Mouse (Mus musculus): Measurements from ENCODE around the gene Enc1. TPM values are rescaled to one million over a fixed set of nuclear protein-coding genes. Genes with fewer than 3 reads are reported as not detected.

Gene Enc1
- polyA plus RNA-seq, 1 experiment from 2014 or later: 18.4 TPM

- WGBS: 90% methylated on average over 3 of the region's 3 CpGs
- Histone ChIP-seq H3K9ac (ENCODE audit: low read length) (no peak overlapping the region), H3K4me2 (no peak overlapping the region)
These were observed 20.9 kb upstream of the Enc1 start for GRCm38 (mm10) chr13:97220022-97220421.

GRCm38 (mm10) chr13:97223856-97224255 is 17.0 kb upstream of the Enc1 start:
- H3K4me1 ChIP-seq (ENCODE audit: control insufficient read depth, insufficient read depth, low read length): no peaks in the 10 kb centered on the region
- H3K4me2 ChIP-seq: no peak overlapping the region
- no peak overlapping the region for H3K4me3 ChIP-seq (ENCODE audit: low read depth, low read length)
- DNase-seq (ENCODE audit: low spot score, missing footprints) (no peak), ATAC-seq (ENCODE audit: low FRiP score) (no peak)
- WGBS: 90% methylated on average over 8 of the region's 8 CpGs
- H3K27ac ChIP-seq (ENCODE audit: low read depth, low read length): no peak overlapping the region
- H3K27me3 ChIP-seq (ENCODE audit: control insufficient read depth, insufficient read depth, low read length): no peaks in the 10 kb centered on the region
- H3K36me3 ChIP-seq (ENCODE audit: control insufficient read depth, insufficient read depth, low read length): no peaks in the 10 kb centered on the region
- no peaks in the 10 kb centered on the region for H3K9me3 ChIP-seq (ENCODE audit: control insufficient read depth, low read length)
- H3K9ac ChIP-seq (ENCODE audit: low read length): no peak overlapping the region

More at GRCm38 (mm10) chr13:97220022-97220421, 20.9 kb upstream of the Enc1 start:
- no peaks in the 10 kb centered on the region for H3K4me1 ChIP-seq (ENCODE audit: control insufficient read depth, insufficient read depth, low read length)
- ATAC-seq (ENCODE audit: low FRiP score) (no peak), DNase-seq (ENCODE audit: low spot score, missing footprints) (no peak)
- no peaks in the 10 kb centered on the region for H3K9me3 ChIP-seq (ENCODE audit: control insufficient read depth, low read length)
- no peaks in the 10 kb centered on the region for H3K27me3 ChIP-seq (ENCODE audit: control insufficient read depth, insufficient read depth, low read length)
- no peak overlapping the region for H3K4me3 ChIP-seq (ENCODE audit: low read depth, low read length)
- H3K27ac ChIP-seq (ENCODE audit: low read depth, low read length): no peak overlapping the region
- H3K36me3 ChIP-seq (ENCODE audit: control insufficient read depth, insufficient read depth, low read length): no peaks in the 10 kb centered on the region

- Histone ChIP-seq H3K9ac (ENCODE audit: low read length) (no peak overlapping the region), H3K27ac (ENCODE audit: low read depth, low read length) (no peak overlapping the region), H3K27me3 (ENCODE audit: control insufficient read depth, insufficient read depth, low read length) (no peaks in the 10 kb centered on the region), H3K9me3 (ENCODE audit: control insufficient read depth, low read length) (no peaks in the 10 kb centered on the region), H3K4me3 (ENCODE audit: low read depth, low read length) (no peak overlapping the region), H3K4me1 (ENCODE audit: control insufficient read depth, insufficient read depth, low read length) (no peaks in the 10 kb centered on the region), H3K4me2 (no peak overlapping the region), H3K36me3 (ENCODE audit: control insufficient read depth, insufficient read depth, low read length) (no peaks in the 10 kb centered on the region)
- DNase-seq (ENCODE audit: low spot score, missing footprints) (no peak), ATAC-seq (ENCODE audit: low FRiP score) (no peak)
- 83% methylated on average over 10 of the region's 10 CpGs for WGBS
These were observed 16.4 kb upstream of the Enc1 start for GRCm38 (mm10) chr13:97224341-97224982.

- no peak for DNase-seq (ENCODE audit: low spot score, missing footprints)
- Histone ChIP-seq H3K9ac (ENCODE audit: low read length) (no peak overlapping the region), H3K36me3 (ENCODE audit: control insufficient read depth, insufficient read depth, low read length) (no peaks in the 10 kb centered on the region), H3K27me3 (ENCODE audit: control insufficient read depth, insufficient read depth, low read length) (no peaks in the 10 kb centered on the region), H3K4me3 (ENCODE audit: low read depth, low read length) (no peak overlapping the region), H3K27ac (ENCODE audit: low read depth, low read length) (no peak overlapping the region), H3K4me2 (no peak overlapping the region), H3K9me3 (ENCODE audit: control insufficient read depth, low read length) (no peaks in the 10 kb centered on the region), H3K4me1 (ENCODE audit: control insufficient read depth, insufficient read depth, low read length) (no peaks in the 10 kb centered on the region)
- no peak for ATAC-seq (ENCODE audit: low FRiP score)
- WGBS: 81% methylated on average over 17 of the region's 17 CpGs
These were observed 15.8 kb upstream of the Enc1 start for GRCm38 (mm10) chr13:97225130-97225529.

- ATAC-seq (ENCODE audit: low FRiP score) (no peak), DNase-seq (ENCODE audit: low spot score, missing footprints) (peak; percentile 39)
- H3K27ac ChIP-seq (ENCODE audit: low read depth, low read length): no peak overlapping the region
- WGBS: 91% methylated on average over 3 of the region's 3 CpGs
- H3K4me1 ChIP-seq (ENCODE audit: control insufficient read depth, insufficient read depth, low read length): no peaks in the 10 kb centered on the region
- no peaks in the 10 kb centered on the region for H3K9me3 ChIP-seq (ENCODE audit: control insufficient read depth, low read length)
- no peaks in the 10 kb centered on the region for H3K27me3 ChIP-seq (ENCODE audit: control insufficient read depth, insufficient read depth, low read length)
- H3K4me2 ChIP-seq: no peak overlapping the region
- H3K9ac ChIP-seq (ENCODE audit: low read length): no peak overlapping the region
- no peak overlapping the region for H3K4me3 ChIP-seq (ENCODE audit: low read depth, low read length)
- no peaks in the 10 kb centered on the region for H3K36me3 ChIP-seq (ENCODE audit: control insufficient read depth, insufficient read depth, low read length)
These were observed 13.1 kb upstream of the Enc1 start for GRCm38 (mm10) chr13:97227795-97228194.

- Histone ChIP-seq H3K27ac (ENCODE audit: low read depth, low read length) (no peak overlapping the region), H3K9me3 (ENCODE audit: control insufficient read depth, low read length) (no peaks in the 10 kb centered on the region), H3K4me1 (ENCODE audit: control insufficient read depth, insufficient read depth, low read length) (no peaks in the 10 kb centered on the region), H3K4me2 (no peak overlapping the region), H3K4me3 (ENCODE audit: low read depth, low read length) (no peak overlapping the region), H3K36me3 (ENCODE audit: control insufficient read depth, insufficient read depth, low read length) (no peaks in the 10 kb centered on the region), H3K9ac (ENCODE audit: low read length) (no peak overlapping the region), H3K27me3 (ENCODE audit: control insufficient read depth, insufficient read depth, low read length) (no peaks in the 10 kb centered on the region)
- peak; percentile 4 for DNase-seq (ENCODE audit: low spot score, missing footprints)
- 76% methylated on average over 3 of the region's 3 CpGs for WGBS
- ATAC-seq (ENCODE audit: low FRiP score): no peak
These were observed 10.8 kb upstream of the Enc1 start for GRCm38 (mm10) chr13:97230101-97230500.

- Histone ChIP-seq H3K27ac (ENCODE audit: low read depth, low read length) (no peak overlapping the region), H3K9ac (ENCODE audit: low read length) (no peak overlapping the region), H3K27me3 (ENCODE audit: control insufficient read depth, insufficient read depth, low read length) (no peaks in the 10 kb centered on the region), H3K36me3 (ENCODE audit: control insufficient read depth, insufficient read depth, low read length) (no peaks in the 10 kb centered on the region), H3K4me1 (ENCODE audit: control insufficient read depth, insufficient read depth, low read length) (0 out of 2 replicates have a peak, but pooled peaks cover 4% of the 10 kb centered on the region), H3K4me3 (ENCODE audit: low read depth, low read length) (no peak overlapping the region), H3K4me2 (no peak overlapping the region), H3K9me3 (ENCODE audit: control insufficient read depth, low read length) (no peaks in the 10 kb centered on the region)
- no peak for ATAC-seq (ENCODE audit: low FRiP score)
- 72% methylated on average over 2 of the region's 2 CpGs for WGBS
- no peak for DNase-seq (ENCODE audit: low spot score, missing footprints)
These were observed 7.8 kb upstream of the Enc1 start for GRCm38 (mm10) chr13:97233092-97233491.

- DNase-seq (ENCODE audit: low spot score, missing footprints) (peak; percentile 98), ATAC-seq (ENCODE audit: low FRiP score) (peak; percentile 75)
- Histone ChIP-seq H3K9ac (ENCODE audit: low read length) (peak overlapping the region; percentile 55), H3K4me2 (peak overlapping the region; percentile 43), H3K27ac (ENCODE audit: low read depth, low read length) (no peak overlapping the region), H3K36me3 (ENCODE audit: control insufficient read depth, insufficient read depth, low read length) (no peaks in the 10 kb centered on the region), H3K27me3 (ENCODE audit: control insufficient read depth, insufficient read depth, low read length) (peaks cover 5% of the 10 kb centered on the region; the same call in 1 of the 2 replicates), H3K4me3 (ENCODE audit: low read depth, low read length) (peak overlapping the region; percentile 20; the same call in 1 of the 2 replicates), H3K4me1 (ENCODE audit: control insufficient read depth, insufficient read depth, low read length) (peaks cover 13% of the 10 kb centered on the region), H3K9me3 (ENCODE audit: control insufficient read depth, low read length) (no peaks in the 10 kb centered on the region)
- WGBS: 20% methylated on average over 17 of the region's 17 CpGs
These were observed 6.0 kb upstream of the Enc1 start for GRCm38 (mm10) chr13:97234785-97235417.

- Histone ChIP-seq H3K9ac (ENCODE audit: low read length) (no peak overlapping the region), H3K9me3 (ENCODE audit: control insufficient read depth, low read length) (no peaks in the 10 kb centered on the region), H3K4me3 (ENCODE audit: low read depth, low read length) (no peak overlapping the region), H3K27ac (ENCODE audit: low read depth, low read length) (no peak overlapping the region), H3K4me1 (ENCODE audit: control insufficient read depth, insufficient read depth, low read length) (peaks cover 18% of the 10 kb centered on the region), H3K4me2 (no peak overlapping the region), H3K36me3 (ENCODE audit: control insufficient read depth, insufficient read depth, low read length) (no peaks in the 10 kb centered on the region), H3K27me3 (ENCODE audit: control insufficient read depth, insufficient read depth, low read length) (peaks cover 5% of the 10 kb centered on the region; the same call in 1 of the 2 replicates)
- WGBS: 86% methylated on average over 6 of the region's 6 CpGs
- no peak for ATAC-seq (ENCODE audit: low FRiP score)
- no peak for DNase-seq (ENCODE audit: low spot score, missing footprints)
These were observed 5.0 kb upstream of the Enc1 start for GRCm38 (mm10) chr13:97235911-97236310.

Data from midbrain, embryonic 11.5 days (tissue).